Mouse (Mus musculus): ENCODE measurements around the gene Gm49776.
"Not testable (repeated sequence)": the region's sequence is repeated elsewhere in the genome, so short reads cannot be mapped to it uniquely, and the experiment has no call there.

The Gm49776 gene

DNA sequence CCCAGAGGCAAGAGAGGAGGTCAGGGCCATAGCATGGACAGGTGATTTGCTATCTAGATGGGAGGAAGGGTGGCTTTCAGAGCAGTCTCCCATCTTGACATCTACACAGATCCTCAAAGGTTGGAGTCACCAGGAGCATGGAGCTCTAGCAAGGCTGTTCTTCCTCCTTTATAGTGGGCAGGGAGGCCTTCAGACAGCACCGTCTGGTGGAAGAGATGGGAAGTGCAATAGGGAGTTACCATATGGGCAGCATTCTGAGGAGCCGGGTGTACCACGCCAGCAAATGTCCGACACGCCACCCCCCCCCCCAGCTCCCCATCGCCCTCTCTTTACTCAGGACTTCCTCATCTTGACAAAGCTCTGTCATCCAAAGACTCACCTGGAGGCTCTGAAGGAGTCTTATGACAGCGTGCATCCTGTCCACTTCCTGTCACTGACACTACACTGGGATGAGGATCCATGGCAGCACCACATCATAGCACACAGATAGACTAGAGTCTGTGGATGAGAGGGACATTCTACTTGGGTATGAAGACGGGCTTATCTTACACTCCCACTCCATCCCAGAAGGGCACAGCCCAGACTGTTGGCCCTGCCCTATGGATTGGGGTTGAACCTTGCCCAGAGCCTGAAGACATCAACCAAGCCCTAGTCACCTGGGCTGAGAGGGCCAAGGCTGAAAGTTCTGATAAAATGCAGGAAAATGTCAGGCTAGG is 47.3 kb downstream of the Gm49776 start:
- in situ Hi-C loops (cut with MboI, MseI), result no loop called here

DNA sequence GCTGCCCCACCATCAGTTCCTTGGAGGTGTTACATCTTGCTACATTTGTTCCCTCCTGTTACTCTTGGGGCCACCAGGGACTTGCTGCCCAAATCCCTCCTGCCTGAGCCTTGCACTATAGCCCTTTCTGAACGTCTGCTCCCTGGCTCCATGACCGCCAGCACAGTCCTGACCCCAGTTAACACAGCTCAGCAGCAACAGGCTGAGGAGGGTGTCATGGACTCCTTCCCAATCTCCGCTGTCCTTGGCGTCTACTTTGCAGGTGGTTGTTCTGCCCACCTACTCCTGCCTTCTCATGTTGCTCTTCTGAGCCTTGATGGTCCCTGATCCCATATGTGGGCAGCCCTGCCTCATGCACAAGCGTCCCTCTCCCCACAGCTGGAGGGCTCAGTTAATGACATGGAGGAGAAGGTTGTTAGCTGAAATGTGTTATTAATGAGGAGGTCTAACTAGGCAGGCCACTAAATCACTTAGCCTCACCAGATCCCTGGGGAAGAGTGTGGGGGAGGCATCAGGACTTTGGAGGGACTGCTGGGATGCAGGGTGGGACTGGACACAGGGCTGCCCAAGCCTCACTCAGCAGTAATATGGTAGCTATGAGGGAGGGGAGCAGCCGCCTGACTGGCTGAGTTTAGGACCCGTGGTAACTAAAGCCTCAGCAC is 54.6 kb downstream of the Gm49776 start:
- in situ Hi-C loops (cut with MboI, MseI), result no loop called here

- in situ Hi-C loops (cut with MboI, MseI), result no loop called here
These were observed 56.1 kb downstream of the Gm49776 start for GRCm38 (mm10) chr16:18202061-18202460.

- in situ Hi-C loops (cut with MboI, MseI), result no loop called here
These were observed 56.5 kb downstream of the Gm49776 start for GRCm38 (mm10) chr16:18201620-18202019.

DNA sequence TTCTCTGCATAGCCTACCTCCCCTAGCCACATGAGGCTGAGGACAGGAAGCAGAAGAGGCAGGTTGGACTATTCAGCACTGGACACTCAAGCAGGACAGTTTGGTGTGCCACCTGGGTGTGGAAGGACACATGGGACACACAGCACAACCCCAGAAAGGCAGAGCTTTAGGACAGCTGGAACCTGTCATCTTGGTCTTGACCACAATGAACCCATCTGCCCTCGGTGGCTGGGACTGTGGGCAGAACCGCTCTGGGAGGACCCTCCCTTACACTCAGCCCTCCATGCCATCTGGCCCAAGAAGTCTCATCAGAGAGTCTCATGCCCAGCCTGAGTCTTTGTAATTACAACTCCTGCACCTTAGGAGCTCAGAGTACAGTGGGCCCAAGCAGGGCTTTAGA is 58.1 kb downstream of the Gm49776 start:
- in situ Hi-C loops (cut with MboI, MseI), result no loop called here

DNA sequence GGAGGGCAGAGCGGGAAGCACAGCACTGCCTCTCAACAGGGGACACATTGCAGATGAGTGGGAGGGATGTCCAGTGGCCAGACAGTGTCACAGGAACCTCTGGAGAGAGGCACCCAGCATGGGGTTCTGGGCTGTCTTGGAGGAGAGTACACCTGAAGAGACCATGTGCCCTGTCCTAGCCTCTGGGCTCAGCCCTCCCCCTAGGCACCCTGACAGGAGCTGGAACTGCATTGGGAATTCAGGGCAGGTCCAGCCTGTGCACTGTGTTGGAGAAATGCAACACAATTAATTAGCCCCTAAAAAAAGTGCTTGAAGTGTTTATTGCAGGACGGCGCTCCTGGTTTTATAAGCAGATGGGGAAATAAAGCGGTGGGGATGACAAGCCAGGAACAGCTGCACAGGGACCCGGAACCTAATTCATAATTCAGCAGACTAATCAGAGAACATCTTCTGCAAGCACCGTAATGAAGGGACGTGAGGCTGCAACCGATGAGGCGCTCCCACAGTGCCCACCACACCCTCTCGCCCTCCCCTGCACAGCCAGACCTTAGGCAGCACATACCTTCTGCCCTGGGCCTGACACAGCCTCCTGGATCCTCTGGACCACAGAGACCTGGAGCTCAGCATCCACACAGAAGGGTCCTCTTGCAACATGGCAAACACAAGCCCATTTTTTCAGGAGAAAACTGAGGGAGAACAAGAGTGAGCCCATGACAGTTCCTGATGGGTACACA is 59.6 kb downstream of the Gm49776 start:
- in situ Hi-C loops (cut with MboI, MseI), result no loop called here

GRCm38 (mm10) chr16:18197881-18198280 is 60.2 kb downstream of the Gm49776 start:
- in situ Hi-C loops (cut with MboI, MseI), result no loop called here

- in situ Hi-C loops (cut with MboI, MseI), result not testable (repeated sequence)
These were observed 62.6 kb downstream of the Gm49776 start for GRCm38 (mm10) chr16:18195561-18195960.
